Mouse (Mus musculus): ENCODE measurements around the gene Pnpla2.

Pnpla2 gene

GRCm38 (mm10) chr7:141467230-141468030 lies 12.4 kb downstream of the Pnpla2 start, which contains the start of gene Cd151:
Gene Cd151 (plus strand): TSS chr7:141467392.
- DNase-seq (ENCODE audit: low spot score), result peak; percentile 63

- no peak for DNase-seq (ENCODE audit: low spot score)
Measured at GRCm38 (mm10) chr7:141468164-141468521, 13.1 kb downstream of the Pnpla2 start.

GRCm38 (mm10) chr7:141468522-141469211 lies 13.7 kb downstream of the Pnpla2 start:
- no peak for DNase-seq (ENCODE audit: low spot score)

- DNase-seq (ENCODE audit: low spot score), result no peak
Measured at GRCm38 (mm10) chr7:141469352-141469751, 14.4 kb downstream of the Pnpla2 start.

GRCm38 (mm10) chr7:141469901-141470636 lies 15.1 kb downstream of the Pnpla2 start:
- no peak for DNase-seq (ENCODE audit: low spot score)

- DNase-seq (ENCODE audit: low spot score), result no peak
Measured at GRCm38 (mm10) chr7:141470637-141470944, 15.6 kb downstream of the Pnpla2 start.

- DNase-seq (ENCODE audit: low spot score), result no peak
Measured at GRCm38 (mm10) chr7:141471236-141471635, 16.2 kb downstream of the Pnpla2 start.

GRCm38 (mm10) chr7:141472226-141472625 lies 17.2 kb downstream of the Pnpla2 start:
- no peak for DNase-seq (ENCODE audit: low spot score)

GRCm38 (mm10) chr7:141472763-141473162 lies 17.8 kb downstream of the Pnpla2 start:
- DNase-seq (ENCODE audit: low spot score), result no peak

GRCm38 (mm10) chr7:141474160-141474559 lies 19.2 kb downstream of the Pnpla2 start:
- DNase-seq (ENCODE audit: low spot score), result no peak

GRCm38 (mm10) chr7:141475011-141475804 lies 20.2 kb downstream of the Pnpla2 start, which contains the start of the genes Polr2l and Tspan4:
Gene Polr2l (minus strand): TSS chr7:141475132.
Gene Tspan4 (plus strand): TSS chr7:141475240.
- DNase-seq (ENCODE audit: low spot score), result no peak

GRCm38 (mm10) chr7:141475805-141476158 lies 20.8 kb downstream of the Pnpla2 start:
- DNase-seq (ENCODE audit: low spot score), result no peak

- DNase-seq (ENCODE audit: low spot score), result peak; percentile 60
Measured at GRCm38 (mm10) chr7:141476226-141476980, 21.4 kb downstream of the Pnpla2 start.

GRCm38 (mm10) chr7:141476981-141477370 lies 22.0 kb downstream of the Pnpla2 start:
- DNase-seq (ENCODE audit: low spot score), result no peak

GRCm38 (mm10) chr7:141477578-141478269 lies 22.7 kb downstream of the Pnpla2 start:
- no peak for DNase-seq (ENCODE audit: low spot score)

- DNase-seq (ENCODE audit: low spot score), result no peak
Measured at GRCm38 (mm10) chr7:141478270-141478748, 23.3 kb downstream of the Pnpla2 start.

- DNase-seq (ENCODE audit: low spot score), result no peak
Measured at GRCm38 (mm10) chr7:141480842-141481497, 26.0 kb downstream of the Pnpla2 start.

- no peak for DNase-seq (ENCODE audit: low spot score)
Measured at GRCm38 (mm10) chr7:141481498-141482401, 26.8 kb downstream of the Pnpla2 start.

GRCm38 (mm10) chr7:141482531-141483024 lies 27.6 kb downstream of the Pnpla2 start:
- DNase-seq (ENCODE audit: low spot score), result no peak

Measured in urinary bladder, postnatal 10 days (tissue).